Mouse (Mus musculus) myocyte (in vitro differentiated cells): ENCODE measurements around the gene Plekha5. TPM values are rescaled to one million over a fixed set of nuclear protein-coding genes. Genes with fewer than 3 reads are reported as not detected.

Source experiments
- H3K27me3 ChIP-seq: one replicate; pipeline ENCODE4 v1.6.1; 2011; ENCODE audit not compliant: control insufficient read depth, insufficient read depth, insufficient read length
- H3K36me3 ChIP-seq: one replicate; pipeline ENCODE4 v1.6.1; 2011; ENCODE audit not compliant: control insufficient read depth, insufficient read depth
- H3K4me2 ChIP-seq: one replicate; pipeline ENCODE4 v1.6.1; 2011; ENCODE audit warnings: low read depth, control low read depth
- H3K4me3 ChIP-seq: one replicate; pipeline ENCODE4 v1.5.1; 2011; ENCODE audit warnings: mild to moderate bottlenecking, control low read depth, moderate library complexity
- H3K79me2 ChIP-seq: one replicate; pipeline ENCODE4 v1.6.1; 2011; ENCODE audit not compliant: control insufficient read depth, insufficient read depth
- H3ac ChIP-seq: one replicate; pipeline ENCODE4 v1.6.1; 2011; ENCODE audit not compliant: control insufficient read depth, insufficient read length
- CEBPB ChIP-seq: IDR thresholded peaks from 2 replicates; pipeline ENCODE4 v1.6.1; 2011; ENCODE audit warnings: mild to moderate bottlenecking, moderate library complexity; ENCODE audit not compliant: poor library complexity, insufficient read depth, severe bottlenecking
- E2F4 ChIP-seq: IDR thresholded peaks from one replicate; pipeline ENCODE4 v1.6.1; 2011; ENCODE audit warnings: mild to moderate bottlenecking, control low read depth, moderate library complexity; ENCODE audit not compliant: insufficient read depth
- MAX ChIP-seq: IDR thresholded peaks from one replicate; pipeline ENCODE4 v1.6.1; 2011; ENCODE audit warnings: low read depth, mild to moderate bottlenecking, control low read depth
- MYOD1 ChIP-seq, 3 experiments: IDR thresholded peaks; one replicate each; pipeline ENCODE4 v1.6.1; 2011; ENCODE audit warnings: control low read depth in 2 of 3, low read depth in 2 of 3, mild to moderate bottlenecking in 2 of 3, moderate library complexity in 1 of 3; ENCODE audit not compliant: insufficient read length in 2 of 3, control insufficient read depth in 1 of 3
- MYOG ChIP-seq, 3 experiments: IDR thresholded peaks; one replicate each; pipeline ENCODE4 v1.6.1; 2011; ENCODE audit warnings: control low read depth in 2 of 3, low read depth in 2 of 3, mild to moderate bottlenecking in 2 of 3; ENCODE audit not compliant: insufficient read length in 2 of 3, control insufficient read depth in 1 of 3, insufficient read depth in 1 of 3
- POLR2A ChIP-seq: IDR thresholded peaks from one replicate; pipeline ENCODE4 v1.6.1; 2011; ENCODE audit warnings: low read depth, mild to moderate bottlenecking, control low read depth, moderate library complexity; ENCODE audit not compliant: insufficient read length
- POLR2AphosphoS2 ChIP-seq: IDR thresholded peaks from one replicate; pipeline ENCODE4 v1.6.1; 2011; ENCODE audit warnings: low read depth, control low read depth; ENCODE audit not compliant: insufficient read length
- REST ChIP-seq: IDR thresholded peaks from one replicate; pipeline ENCODE4 v1.6.1; 2011; ENCODE audit warnings: mild to moderate bottlenecking, control low read depth, moderate library complexity; ENCODE audit not compliant: insufficient read depth, insufficient read length
- SRF ChIP-seq: IDR thresholded peaks from one replicate; pipeline ENCODE4 v1.6.1; 2011; ENCODE audit warnings: low read depth; ENCODE audit not compliant: control insufficient read depth, insufficient read length
- TCF12 ChIP-seq: IDR thresholded peaks from one replicate; pipeline ENCODE4 v1.6.1; 2011; ENCODE audit warnings: mild to moderate bottlenecking, control low read depth; ENCODE audit not compliant: poor library complexity, insufficient read depth, severe bottlenecking
- TCF3 ChIP-seq: IDR thresholded peaks from one replicate; pipeline ENCODE4 v1.6.1; 2011; ENCODE audit warnings: low read depth, control low read depth; ENCODE audit not compliant: insufficient read length
- USF1 ChIP-seq: IDR thresholded peaks from one replicate; pipeline ENCODE4 v1.6.1; 2011; ENCODE audit warnings: low read depth, mild to moderate bottlenecking, control low read depth, moderate library complexity
- polyA plus RNA-seq: library from polyadenylated mRNA; unstranded; fragments of >200 nt; fragmentation: generic; extraction: Trizol; gene quantifications from one replicate; pipeline ENCODE4 v1.2.1, GENCODE M21; 2012; ENCODE audit warnings: missing spikeins

Gene Plekha5
- polyA plus RNA-seq, 1 experiment: 12.2 TPM

DNA sequence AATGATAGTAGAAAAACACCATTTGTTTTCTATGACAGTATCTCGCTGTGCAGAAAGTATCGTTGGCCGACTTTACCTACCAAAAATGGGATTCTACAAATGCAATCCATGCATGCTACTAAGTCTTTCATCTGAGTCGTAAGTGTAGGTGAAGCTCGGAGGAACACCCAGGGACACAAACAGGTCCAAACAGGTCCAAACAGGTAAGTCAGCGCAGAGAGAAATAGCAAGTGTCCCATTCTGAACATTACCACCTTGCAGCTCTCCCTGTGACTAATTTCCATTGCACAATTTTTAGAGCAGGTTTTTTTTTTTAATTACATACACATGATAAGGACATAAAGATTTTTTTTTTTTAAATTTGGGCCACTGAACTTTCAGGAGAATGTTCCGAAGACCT is 27.2 kb upstream of the Plekha5 start:
- TF ChIP-seq MAX (no peak), E2F4 (no peak), USF1 (no peak), CEBPB (no peak), MYOD1 (IDR thresholded peaks at IDR 0.05; ENCODE audit: control insufficient read depth in 1 of 3, insufficient read length in 2 of 3, low read depth in 2 of 3) (no peak), POLR2AphosphoS2 (no peak), MYOG (IDR thresholded peaks at IDR 0.05; ENCODE audit: control insufficient read depth in 1 of 3, insufficient read depth in 1 of 3, insufficient read length in 2 of 3, low read depth in 2 of 3) (no peak), TCF12 (no peak), REST (no peak), TCF3 (no peak), POLR2A (no peak)
- Histone ChIP-seq H3K4me2 (no peak overlapping the region), H3K27me3 (no peaks in the 10 kb centered on the region), H3ac (no peak overlapping the region), H3K4me3 (no peak overlapping the region), H3K79me2 (no peaks in the 10 kb centered on the region), H3K36me3 (no peaks in the 10 kb centered on the region)

DNA sequence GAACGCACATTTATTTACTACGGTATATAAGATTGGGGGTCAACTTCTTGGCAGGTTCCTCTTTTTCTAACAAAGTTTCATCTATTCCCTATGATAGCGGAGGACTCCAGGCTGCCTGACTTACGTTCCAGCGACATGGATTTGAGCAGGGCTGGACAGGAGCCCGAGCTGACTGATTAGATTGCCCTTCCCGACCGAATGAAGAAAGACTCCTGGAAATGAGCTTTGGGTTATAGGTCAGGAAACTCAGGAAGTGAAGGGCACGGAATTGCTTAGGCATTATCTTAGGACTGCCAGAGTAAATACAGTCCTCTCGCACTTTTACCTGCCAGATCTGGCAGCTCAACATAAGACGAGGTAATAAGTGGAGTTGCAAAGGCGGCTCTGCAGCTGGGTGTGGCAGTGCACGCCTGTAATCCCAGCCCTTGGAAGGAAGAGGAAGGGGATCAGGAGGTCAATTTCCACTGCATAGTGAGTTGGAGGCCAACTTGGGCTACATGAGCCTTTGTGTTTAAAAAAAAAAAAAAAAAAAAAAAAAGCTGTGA is 21.0 kb upstream of the Plekha5 start:
- no peak overlapping the region for H3K4me2 ChIP-seq
- no peak overlapping the region for H3K4me3 ChIP-seq
- no peaks in the 10 kb centered on the region for H3K79me2 ChIP-seq
- no peaks in the 10 kb centered on the region for H3K36me3 ChIP-seq
- H3ac ChIP-seq: no peak overlapping the region
- TF ChIP-seq MAX (no peak), MYOG (IDR thresholded peaks at IDR 0.05; ENCODE audit: control insufficient read depth in 1 of 3, insufficient read depth in 1 of 3, insufficient read length in 2 of 3, low read depth in 2 of 3) (no peak), MYOD1 (IDR thresholded peaks at IDR 0.05; ENCODE audit: control insufficient read depth in 1 of 3, insufficient read length in 2 of 3, low read depth in 2 of 3) (no peak), POLR2AphosphoS2 (no peak), SRF (no peak), E2F4 (no peak), CEBPB (no peak), USF1 (no peak), POLR2A (no peak), REST (no peak), TCF12 (no peak), TCF3 (no peak)
- H3K27me3 ChIP-seq: no peaks in the 10 kb centered on the region

DNA sequence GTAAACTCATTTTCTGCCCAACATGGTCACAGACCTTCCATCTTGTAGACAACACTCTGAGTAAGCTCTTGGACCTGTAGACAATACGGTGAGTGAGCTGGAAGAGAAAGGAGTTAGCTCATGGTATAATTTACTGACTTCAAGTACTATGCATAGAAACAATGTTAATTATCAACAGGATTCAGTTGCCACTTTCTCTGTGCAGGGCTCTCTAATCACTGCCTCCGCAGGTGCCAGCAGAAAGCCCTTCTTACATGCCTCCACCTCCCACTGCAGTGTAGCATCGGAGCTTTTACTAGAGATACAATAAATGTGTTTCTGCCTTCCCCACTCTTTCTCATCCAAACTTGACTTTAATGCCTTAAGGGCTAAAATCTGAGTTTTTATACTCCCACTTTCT is 11.9 kb upstream of the Plekha5 start:
- Histone ChIP-seq H3K4me2 (no peak overlapping the region), H3K79me2 (no peaks in the 10 kb centered on the region), H3ac (no peak overlapping the region), H3K36me3 (no peaks in the 10 kb centered on the region), H3K27me3 (no peaks in the 10 kb centered on the region), H3K4me3 (no peak overlapping the region)
- TF ChIP-seq MYOD1 (IDR thresholded peaks at IDR 0.05; ENCODE audit: control insufficient read depth in 1 of 3, insufficient read length in 2 of 3, low read depth in 2 of 3) (no peak), CEBPB (no peak), USF1 (no peak), MYOG (IDR thresholded peaks at IDR 0.05; ENCODE audit: control insufficient read depth in 1 of 3, insufficient read depth in 1 of 3, insufficient read length in 2 of 3, low read depth in 2 of 3) (no peak), E2F4 (no peak), SRF (no peak), POLR2AphosphoS2 (no peak), TCF12 (no peak), REST (no peak), TCF3 (no peak), POLR2A (no peak), MAX (no peak)

DNA sequence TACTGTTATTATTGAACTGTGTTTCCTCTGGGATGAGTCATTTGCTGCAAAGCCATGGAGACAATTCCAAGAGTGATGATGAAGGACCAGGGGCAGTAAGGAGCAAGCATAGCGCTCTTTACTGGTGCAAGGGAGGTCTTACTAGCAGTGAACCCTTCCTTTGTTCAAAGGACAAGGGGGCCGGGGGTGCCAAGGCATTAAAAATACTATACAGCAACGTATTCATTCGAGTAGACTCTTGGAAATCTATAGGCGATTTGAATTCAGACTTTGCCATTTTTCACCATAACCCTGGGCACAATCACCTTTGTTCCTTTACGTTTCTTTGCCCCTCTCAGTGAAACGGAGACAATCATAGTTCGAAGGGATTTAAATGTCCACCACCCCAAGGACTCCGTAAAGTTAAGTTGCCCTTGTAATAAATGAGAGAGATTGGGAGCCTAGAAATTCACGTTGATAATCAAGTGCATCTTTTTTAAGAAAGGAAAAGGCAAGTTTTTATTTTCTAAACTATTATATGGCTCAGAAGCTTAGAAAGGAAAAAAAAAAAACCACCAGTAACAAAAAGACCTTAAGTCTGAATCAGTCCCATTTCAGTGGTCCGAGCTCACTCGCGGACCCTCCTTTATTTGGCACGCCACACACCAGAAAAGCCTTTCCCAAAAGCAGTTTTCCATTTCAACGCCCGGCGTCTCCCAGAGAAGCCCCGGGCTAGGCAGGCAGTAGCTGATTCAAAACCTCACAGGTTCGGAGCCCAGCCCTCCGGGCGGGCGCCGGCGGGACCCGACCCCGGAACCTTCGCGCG is 611 bp upstream of the Plekha5 start:
- Histone ChIP-seq H3K27me3 (no peaks in the 10 kb centered on the region), H3K36me3 (no peaks in the 10 kb centered on the region), H3ac (peak overlapping the region; percentile 74), H3K4me3 (peak overlapping the region; percentile 61), H3K79me2 (no peaks in the 10 kb centered on the region), H3K4me2 (peak overlapping the region; percentile 63)
- no peak for TF ChIP-seq POLR2A
- TF ChIP-seq MYOG (IDR thresholded peaks at IDR 0.05; ENCODE audit: control insufficient read depth in 1 of 3, insufficient read depth in 1 of 3, insufficient read length in 2 of 3, low read depth in 2 of 3): no peak
- no peak for TF ChIP-seq TCF3
- TF ChIP-seq E2F4: no peak
- no peak for TF ChIP-seq SRF
- TF ChIP-seq TCF12: no peak
- TF ChIP-seq POLR2AphosphoS2: no peak
- TF ChIP-seq CEBPB: no peak
- no peak for TF ChIP-seq USF1
- no peak for TF ChIP-seq MYOD1 (IDR thresholded peaks at IDR 0.05; ENCODE audit: control insufficient read depth in 1 of 3, insufficient read length in 2 of 3, low read depth in 2 of 3)
- no peak for TF ChIP-seq MAX
- no peak for TF ChIP-seq REST
